Comparison of ENCODE assay signal across 17 mouse cellular contexts in genomic region chr13:16465812-16466211, GRCm38 (mm10).
"Had no signal": no experiment of that assay in that cellular context is flagged by ENCODE, and none has a peak within 500 bp of the region (broad histone marks: within the 10 kb centered on the region; RNA-seq: fewer than 3 reads in every experiment).

No protein-coding gene starts in this region.

- H3K4me3 ChIP-seq: neural tube, embryonic 12.5 days; neural tube, embryonic 13.5 days; neural tube, embryonic 15.5 days; stomach, embryonic 15.5 days had no signal

- H3K36me3 ChIP-seq: neural tube, embryonic 12.5 days; neural tube, embryonic 13.5 days; neural tube, embryonic 15.5 days; stomach, embryonic 15.5 days had no signal

- H3K9me3 ChIP-seq: neural tube, embryonic 12.5 days; neural tube, embryonic 13.5 days; neural tube, embryonic 15.5 days; stomach, embryonic 15.5 days had no signal

- H3K27me3 ChIP-seq: neural tube, embryonic 12.5 days; neural tube, embryonic 13.5 days; neural tube, embryonic 15.5 days; stomach, embryonic 15.5 days had no signal

- H3K4me1 ChIP-seq: neural tube, embryonic 12.5 days; neural tube, embryonic 13.5 days; neural tube, embryonic 15.5 days; stomach, embryonic 15.5 days had no signal

- DNase-seq: retina, postnatal 1 day; right cerebral cortex, adult 18-20 months; right cerebral cortex, postnatal 14 days; right cerebral cortex, postnatal 25 days; right cerebral cortex, postnatal 4 days; spleen, adult 18-20 months; thymus, adult 18-20 months; thymus, adult 2 months; thymus, postnatal 14 days; thymus, postnatal 25 days; thymus, postnatal 36 days; thymus, postnatal 4 days had no signal

- H3K9ac ChIP-seq: neural tube, embryonic 12.5 days; neural tube, embryonic 13.5 days; neural tube, embryonic 15.5 days; stomach, embryonic 15.5 days had no signal

- H3K27ac ChIP-seq: neural tube, embryonic 12.5 days; neural tube, embryonic 13.5 days; neural tube, embryonic 15.5 days; stomach, embryonic 15.5 days; stomach, postnatal 0 days had no signal

- H3K4me2 ChIP-seq: neural tube, embryonic 12.5 days; neural tube, embryonic 13.5 days; neural tube, embryonic 15.5 days; stomach, embryonic 15.5 days had no signal
